Mouse (Mus musculus): ENCODE measurements at regions not wholly inside any gene's neighbourhood (a gene's known extent, or its start where the extent isn't known, plus 50 kb on each side); places are given as distances from the start of the nearest gene placed in this dataset.
A peak's percentile ranks its signal among the peaks of the same experiment; 100 is the strongest.

GRCm38 (mm10) chr14:72142883-72143487, 348.7 kb downstream of the Gm9195 start:
- no peak for DNase-seq (ENCODE audit: low spot score)
- Histone ChIP-seq H3K4me1 (ENCODE audit: control insufficient read depth, insufficient read depth, low read length) (no peaks in the 10 kb centered on the region), H3K9ac (ENCODE audit: low read depth, low read length, severe bottlenecking) (no peak overlapping the region), H3K4me2 (replicated peaks; ENCODE audit: low read depth, low read length, severe bottlenecking) (no peak overlapping the region), H3K9me3 (ENCODE audit: control insufficient read depth, low read length) (no peaks in the 10 kb centered on the region), H3K36me3 (ENCODE audit: control insufficient read depth, insufficient read depth, low read length) (no peaks in the 10 kb centered on the region), H3K27ac (replicated peaks; ENCODE audit: low read depth, low read length) (no peak overlapping the region), H3K27me3 (ENCODE audit: control insufficient read depth, insufficient read depth, low read length) (no peaks in the 10 kb centered on the region), H3K4me3 (replicated peaks; ENCODE audit: low read length) (no peak overlapping the region)
- no peak for TF ChIP-seq POLR2A (IDR thresholded peaks at IDR 0.05; ENCODE audit: borderline replicate concordance, extremely low read depth, insufficient read depth, insufficient read length)
- 14% methylated on average over 6 of the region's 6 CpGs for WGBS
- no peak for ATAC-seq (ENCODE audit: low FRiP score, low read depth)

- DNase-seq (ENCODE audit: low spot score) (no peak), ATAC-seq (ENCODE audit: low FRiP score, low read depth) (no peak)
- Histone ChIP-seq H3K4me1 (ENCODE audit: control insufficient read depth, insufficient read depth, low read length) (no peaks in the 10 kb centered on the region), H3K27ac (replicated peaks; ENCODE audit: low read depth, low read length) (no peak overlapping the region), H3K4me3 (replicated peaks; ENCODE audit: low read length) (no peak overlapping the region), H3K27me3 (ENCODE audit: control insufficient read depth, insufficient read depth, low read length) (no peaks in the 10 kb centered on the region), H3K9ac (ENCODE audit: low read depth, low read length, severe bottlenecking) (no peak overlapping the region), H3K36me3 (ENCODE audit: control insufficient read depth, insufficient read depth, low read length) (no peaks in the 10 kb centered on the region), H3K9me3 (ENCODE audit: control insufficient read depth, low read length) (no peaks in the 10 kb centered on the region), H3K4me2 (replicated peaks; ENCODE audit: low read depth, low read length, severe bottlenecking) (no peak overlapping the region)
- 77% methylated on average over 4 of the region's 4 CpGs for WGBS
- TF ChIP-seq POLR2A (IDR thresholded peaks at IDR 0.05; ENCODE audit: borderline replicate concordance, extremely low read depth, insufficient read depth, insufficient read length): no peak
These were observed 350.5 kb downstream of the Gm9195 start for GRCm38 (mm10) chr14:72141136-72141535.

- 42% methylated on average over 4 of the region's 4 CpGs for WGBS
- ATAC-seq (ENCODE audit: low FRiP score, low read depth) (peak; percentile 55; the same call in 1 of the 2 replicates), DNase-seq (ENCODE audit: low spot score) (no peak)
- TF ChIP-seq POLR2A (IDR thresholded peaks at IDR 0.05; ENCODE audit: borderline replicate concordance, extremely low read depth, insufficient read depth, insufficient read length): no peak
- H3K9ac ChIP-seq (ENCODE audit: low read depth, low read length, severe bottlenecking): no peak overlapping the region
- no peaks in the 10 kb centered on the region for H3K4me1 ChIP-seq (ENCODE audit: control insufficient read depth, insufficient read depth, low read length)
- no peaks in the 10 kb centered on the region for H3K36me3 ChIP-seq (ENCODE audit: control insufficient read depth, insufficient read depth, low read length)
- no peak overlapping the region for H3K27ac ChIP-seq (replicated peaks; ENCODE audit: low read depth, low read length)
- H3K9me3 ChIP-seq (ENCODE audit: control insufficient read depth, low read length): no peaks in the 10 kb centered on the region
- H3K4me3 ChIP-seq (replicated peaks; ENCODE audit: low read length): no peak overlapping the region
- H3K4me2 ChIP-seq (replicated peaks; ENCODE audit: low read depth, low read length, severe bottlenecking): no peak overlapping the region
- no peaks in the 10 kb centered on the region for H3K27me3 ChIP-seq (ENCODE audit: control insufficient read depth, insufficient read depth, low read length)
These were observed 361.5 kb downstream of the Gm9195 start for GRCm38 (mm10) chr14:72130149-72130548.

- Histone ChIP-seq H3K9me3 (ENCODE audit: control insufficient read depth, low read length) (no peaks in the 10 kb centered on the region), H3K27me3 (ENCODE audit: control insufficient read depth, insufficient read depth, low read length) (no peaks in the 10 kb centered on the region), H3K4me1 (ENCODE audit: control insufficient read depth, insufficient read depth, low read length) (no peaks in the 10 kb centered on the region), H3K36me3 (ENCODE audit: control insufficient read depth, insufficient read depth, low read length) (no peaks in the 10 kb centered on the region), H3K4me2 (replicated peaks; ENCODE audit: low read depth, low read length, severe bottlenecking) (no peak overlapping the region), H3K27ac (replicated peaks; ENCODE audit: low read depth, low read length) (no peak overlapping the region), H3K9ac (ENCODE audit: low read depth, low read length, severe bottlenecking) (no peak overlapping the region), H3K4me3 (replicated peaks; ENCODE audit: low read length) (no peak overlapping the region)
- ATAC-seq (ENCODE audit: low FRiP score, low read depth) (no peak), DNase-seq (ENCODE audit: low spot score) (no peak)
- WGBS: 89% methylated on average over 4 of the region's 4 CpGs
- TF ChIP-seq POLR2A (IDR thresholded peaks at IDR 0.05; ENCODE audit: borderline replicate concordance, extremely low read depth, insufficient read depth, insufficient read length): no peak
These were observed 369.9 kb downstream of the Gm9195 start for GRCm38 (mm10) chr14:72121786-72122185.

- H3K9me3 ChIP-seq (ENCODE audit: control insufficient read depth, low read length): no peaks in the 10 kb centered on the region
- no peak for TF ChIP-seq POLR2A (IDR thresholded peaks at IDR 0.05; ENCODE audit: borderline replicate concordance, extremely low read depth, insufficient read depth, insufficient read length)
- H3K4me1 ChIP-seq (ENCODE audit: control insufficient read depth, insufficient read depth, low read length): no peaks in the 10 kb centered on the region
- no peak overlapping the region for H3K4me2 ChIP-seq (replicated peaks; ENCODE audit: low read depth, low read length, severe bottlenecking)
- WGBS: 7% methylated on average over 1 of the region's 1 CpGs
- no peaks in the 10 kb centered on the region for H3K36me3 ChIP-seq (ENCODE audit: control insufficient read depth, insufficient read depth, low read length)
- no peaks in the 10 kb centered on the region for H3K27me3 ChIP-seq (ENCODE audit: control insufficient read depth, insufficient read depth, low read length)
- no peak for DNase-seq (ENCODE audit: low spot score)
- ATAC-seq (ENCODE audit: low FRiP score, low read depth): no peak
- H3K9ac ChIP-seq (ENCODE audit: low read depth, low read length, severe bottlenecking): no peak overlapping the region
- no peak overlapping the region for H3K4me3 ChIP-seq (replicated peaks; ENCODE audit: low read length)
- H3K27ac ChIP-seq (replicated peaks; ENCODE audit: low read depth, low read length): no peak overlapping the region
These were observed 370.6 kb downstream of the Gm9195 start for GRCm38 (mm10) chr14:72121006-72121405.

- no peaks in the 10 kb centered on the region for H3K4me1 ChIP-seq (ENCODE audit: control insufficient read depth, insufficient read depth, low read length)
- no peaks in the 10 kb centered on the region for H3K9me3 ChIP-seq (ENCODE audit: control insufficient read depth, low read length)
- H3K9ac ChIP-seq (ENCODE audit: low read depth, low read length, severe bottlenecking): no peak overlapping the region
- H3K4me3 ChIP-seq (replicated peaks; ENCODE audit: low read length): no peak overlapping the region
- no peak for ATAC-seq (ENCODE audit: low FRiP score, low read depth)
- 86% methylated on average over 4 of the region's 4 CpGs for WGBS
- no peaks in the 10 kb centered on the region for H3K27me3 ChIP-seq (ENCODE audit: control insufficient read depth, insufficient read depth, low read length)
- no peak for DNase-seq (ENCODE audit: low spot score)
- H3K36me3 ChIP-seq (ENCODE audit: control insufficient read depth, insufficient read depth, low read length): no peaks in the 10 kb centered on the region
- H3K27ac ChIP-seq (replicated peaks; ENCODE audit: low read depth, low read length): no peak overlapping the region
- TF ChIP-seq POLR2A (IDR thresholded peaks at IDR 0.05; ENCODE audit: borderline replicate concordance, extremely low read depth, insufficient read depth, insufficient read length): no peak
- H3K4me2 ChIP-seq (replicated peaks; ENCODE audit: low read depth, low read length, severe bottlenecking): no peak overlapping the region
These were observed 374.8 kb downstream of the Gm9195 start for GRCm38 (mm10) chr14:72116842-72117241.
